Mouse (Mus musculus) liver, adult 2 months (tissue): ENCODE results near the gene Treh. TPM values are rescaled to one million over a fixed set of nuclear protein-coding genes. Genes with fewer than 3 reads are reported as not detected.

ENCODE experiments used
- DNase-seq: peaks from one replicate; pipeline ENCODE4 v3.0.0-alpha.2; 2011; ENCODE audit warnings: low read depth, low spot score; ENCODE audit errors: extremely low read depth
- H3K27ac ChIP-seq: fragments of 200-500 bp; replicated peaks from 2 replicates; pipeline ENCODE4 v1.5.1; 2012; ENCODE audit warnings: low read depth, mild to moderate bottlenecking, control low read depth, inconsistent platforms, low read length; ENCODE audit not compliant: insufficient read depth
- H3K27me3 ChIP-seq: fragments of 200-500 bp; 2 replicates; pipeline ENCODE4 v1.6.1; 2012; ENCODE audit warnings: mild to moderate bottlenecking, moderate library complexity, low read length, inconsistent platforms; ENCODE audit not compliant: control insufficient read depth, insufficient read depth
- H3K36me3 ChIP-seq: fragments of 200-500 bp; 2 replicates; pipeline ENCODE4 v1.6.1; 2012; ENCODE audit warnings: low read length, inconsistent platforms; ENCODE audit not compliant: control insufficient read depth, insufficient read depth
- H3K4me1 ChIP-seq: fragments of 200-500 bp; 2 replicates; pipeline ENCODE4 v1.6.1; 2011; ENCODE audit warnings: low read length; ENCODE audit not compliant: control insufficient read depth, insufficient read depth
- H3K4me3 ChIP-seq: fragments of 200-500 bp; 2 replicates; pipeline ENCODE4 v1.5.1; 2011; ENCODE audit warnings: low read depth, mild to moderate bottlenecking, control low read depth, low read length, moderate library complexity; ENCODE audit not compliant: insufficient read depth
- H3K79me2 ChIP-seq: fragments of 200-500 bp; 2 replicates; pipeline ENCODE4 v1.6.1; 2012; ENCODE audit warnings: inconsistent platforms, mild to moderate bottlenecking, low read length, moderate library complexity; ENCODE audit not compliant: control insufficient read depth, insufficient read depth
- H3K9ac ChIP-seq: fragments of 200-500 bp; 2 replicates; pipeline ENCODE4 v1.6.1; 2012; ENCODE audit warnings: low read depth, mild to moderate bottlenecking, control low read depth, inconsistent platforms, low read length
- CTCF ChIP-seq: fragments of 200-500 bp; IDR thresholded peaks from 2 replicates; pipeline ENCODE4 v1.5.1; 2011; ENCODE audit warnings: low read depth, low read length, control low read depth
- POLR2A ChIP-seq: fragments of 200-500 bp; IDR thresholded peaks from 2 replicates; pipeline ENCODE4 v1.6.1; 2011; ENCODE audit warnings: low read length, control low read depth; ENCODE audit not compliant: insufficient read depth; ENCODE audit errors: extremely low read depth
- WGBS: fragments of 180-500 bp; shearing (Covaris S2); methylation state at CpG from one replicate; pipeline ENCODE4 v1.1.7; 2018; 5-methylcytosine and 5-hydroxymethylcytosine counted together
- polyA plus RNA-seq: library from polyadenylated mRNA; depleted of rRNA; stranded (reverse); fragments of >200 nt; gene quantifications from 2 replicates; pipeline ENCODE4 v1.2.3, GENCODE M21; 2012
- total RNA-seq: library from RNA; depleted of rRNA; stranded (reverse); fragments of >200 nt; gene quantifications from 2 replicates; pipeline ENCODE4 v1.2.3, GENCODE M21; 2014

The Treh gene
- total and polyA plus RNA-seq, 2 experiments: 0.15 to 0.37 TPM

DNA sequence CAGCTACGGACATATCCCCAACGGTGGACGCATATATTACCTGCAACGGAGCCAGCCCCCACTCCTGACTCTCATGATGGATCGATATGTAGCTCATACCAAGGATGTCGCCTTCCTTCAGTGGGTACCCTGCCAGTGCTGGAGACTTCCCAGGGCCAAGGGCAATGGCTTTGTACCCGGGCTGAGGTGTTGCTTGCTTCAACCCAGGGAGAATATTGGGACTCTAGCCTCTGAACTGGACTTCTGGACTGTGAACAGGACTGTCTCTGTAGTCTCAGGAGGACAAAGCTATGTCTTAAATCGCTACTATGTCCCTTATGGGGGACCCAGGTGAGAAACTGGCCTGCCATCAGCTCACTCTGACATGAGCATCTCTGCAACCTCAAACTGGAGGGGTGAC is 10.0 kb downstream of the Treh start:
- Histone ChIP-seq H3K27me3 (no peaks in the 10 kb centered on the region), H3K4me1 (0 out of 2 replicates have a peak, but pooled peaks cover 3% of the 10 kb centered on the region), H3K36me3 (no peaks in the 10 kb centered on the region), H3K27ac (no peak overlapping the region), H3K4me3 (no peak overlapping the region), H3K79me2 (no peaks in the 10 kb centered on the region), H3K9ac (no peak overlapping the region)
- TF ChIP-seq CTCF: no peak
- no peak for TF ChIP-seq POLR2A
- 91% methylated on average over 8 of the region's 8 CpGs for WGBS
- DNase-seq: no peak

DNA sequence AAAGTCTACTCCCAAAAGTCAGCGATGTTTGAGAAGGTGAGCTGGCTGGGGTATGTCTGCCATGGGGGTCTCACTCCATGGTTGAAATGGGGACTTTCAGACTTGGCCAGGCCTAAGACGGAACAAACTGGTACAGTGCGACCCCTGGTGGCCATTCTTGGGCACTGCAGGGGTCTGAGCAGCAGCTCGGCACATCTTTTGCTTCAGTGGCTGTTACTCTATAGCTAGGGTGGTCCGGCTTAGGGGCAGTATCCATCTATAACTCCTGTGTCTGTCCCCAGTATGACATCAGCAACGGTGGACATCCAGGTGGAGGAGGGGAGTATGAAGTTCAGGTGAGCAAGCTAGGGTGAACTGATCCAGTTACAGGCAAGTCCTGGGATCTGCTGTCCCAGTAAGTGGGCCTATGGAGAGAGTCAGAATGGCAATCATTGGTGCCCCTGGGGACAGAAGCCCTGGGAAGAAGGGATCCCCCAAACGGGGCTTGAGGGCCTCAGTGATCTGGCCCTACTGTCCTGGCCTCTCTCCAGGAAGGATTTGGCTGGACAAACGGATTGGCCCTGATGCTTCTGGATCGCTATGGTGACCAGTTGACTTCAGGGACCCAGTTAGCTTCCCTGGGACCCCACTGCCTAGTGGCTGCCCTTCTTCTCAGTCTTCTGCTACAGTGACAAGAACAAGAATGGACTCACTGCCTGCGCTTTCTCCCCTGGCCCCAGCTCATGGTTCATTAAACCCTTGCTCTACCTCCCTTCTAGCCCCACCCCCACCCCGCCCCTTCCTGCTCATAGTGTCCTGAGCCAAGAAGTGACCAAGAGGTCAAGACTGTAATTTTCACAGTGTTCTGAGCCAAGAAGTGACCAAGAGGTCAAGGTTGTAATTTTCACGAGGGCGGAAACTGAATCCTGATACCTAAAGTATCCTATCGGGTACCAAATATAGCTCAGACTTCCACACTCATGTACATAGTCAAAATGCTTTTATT is 12.6 kb downstream of the Treh start:
- H3K4me3 ChIP-seq: no peak overlapping the region
- 0 out of 2 replicates have a peak, but pooled peaks cover 3% of the 10 kb centered on the region for H3K4me1 ChIP-seq
- H3K9ac ChIP-seq: no peak overlapping the region
- WGBS: 34% methylated on average over 14 of the region's 14 CpGs
- TF ChIP-seq CTCF (peak; percentile 97), POLR2A (no peak)
- H3K27me3 ChIP-seq: no peaks in the 10 kb centered on the region
- no peaks in the 10 kb centered on the region for H3K36me3 ChIP-seq
- peak overlapping the region; percentile 61; the same call in 1 of the 2 replicates for H3K27ac ChIP-seq
- no peaks in the 10 kb centered on the region for H3K79me2 ChIP-seq
- no peak for DNase-seq

DNA sequence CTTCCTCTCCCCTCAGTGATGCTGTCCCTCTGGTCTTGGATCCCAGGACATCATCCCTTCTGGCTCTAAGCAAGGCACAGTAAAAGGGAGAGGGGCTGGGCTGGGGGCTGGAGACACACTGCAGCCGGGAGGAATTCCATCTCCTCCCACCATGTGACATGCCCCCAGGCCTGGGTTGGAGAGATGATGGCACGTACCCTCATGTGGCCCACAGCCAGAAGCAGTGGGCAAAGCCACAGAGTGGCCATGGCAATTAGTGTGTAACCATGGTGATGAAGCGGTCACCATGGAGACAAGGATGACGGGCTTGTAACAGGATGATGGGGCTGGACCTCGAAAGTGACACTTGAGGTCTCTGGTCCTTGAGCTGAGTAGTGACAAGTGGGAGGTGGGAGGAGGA is 13.6 kb downstream of the Treh start:
- peaks cover 12% of the 10 kb centered on the region for H3K4me1 ChIP-seq
- TF ChIP-seq POLR2A: no peak
- H3K79me2 ChIP-seq: no peaks in the 10 kb centered on the region
- 83% methylated on average over 5 of the region's 5 CpGs for WGBS
- DNase-seq: no peak
- H3K36me3 ChIP-seq: no peaks in the 10 kb centered on the region
- peak overlapping the region; percentile 61 for H3K27ac ChIP-seq
- H3K9ac ChIP-seq: no peak overlapping the region
- H3K27me3 ChIP-seq: no peaks in the 10 kb centered on the region
- H3K4me3 ChIP-seq: no peak overlapping the region

DNA sequence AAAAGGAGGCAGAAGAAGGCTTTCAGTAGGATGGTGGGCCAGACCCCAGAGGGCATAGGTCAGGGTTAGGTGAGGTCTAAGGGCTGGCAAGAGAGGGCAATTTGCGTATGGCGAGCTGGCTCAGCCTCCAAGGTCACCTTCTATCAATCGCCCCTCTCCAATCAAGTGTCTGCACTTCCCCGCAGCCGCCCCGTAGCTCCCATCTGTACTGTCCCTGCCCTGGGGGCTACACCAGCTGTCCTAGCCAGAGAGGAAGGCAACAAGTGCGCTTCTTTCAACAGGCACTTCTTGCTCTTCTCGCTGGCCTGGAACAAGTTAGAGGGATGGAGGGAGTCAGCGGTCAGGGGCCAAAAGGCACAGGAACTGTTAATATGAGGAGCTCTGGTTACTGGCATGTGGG is 15.0 kb downstream of the Treh start:
- no peak for DNase-seq
- H3K4me1 ChIP-seq: peaks cover 16% of the 10 kb centered on the region
- H3K27me3 ChIP-seq: no peaks in the 10 kb centered on the region
- no peak overlapping the region for H3K27ac ChIP-seq
- H3K4me3 ChIP-seq: no peak overlapping the region
- TF ChIP-seq CTCF (no peak), POLR2A (no peak)
- no peaks in the 10 kb centered on the region for H3K79me2 ChIP-seq
- 93% methylated on average over 9 of the region's 9 CpGs for WGBS
- H3K9ac ChIP-seq: no peak overlapping the region
- H3K36me3 ChIP-seq: no peaks in the 10 kb centered on the region

DNA sequence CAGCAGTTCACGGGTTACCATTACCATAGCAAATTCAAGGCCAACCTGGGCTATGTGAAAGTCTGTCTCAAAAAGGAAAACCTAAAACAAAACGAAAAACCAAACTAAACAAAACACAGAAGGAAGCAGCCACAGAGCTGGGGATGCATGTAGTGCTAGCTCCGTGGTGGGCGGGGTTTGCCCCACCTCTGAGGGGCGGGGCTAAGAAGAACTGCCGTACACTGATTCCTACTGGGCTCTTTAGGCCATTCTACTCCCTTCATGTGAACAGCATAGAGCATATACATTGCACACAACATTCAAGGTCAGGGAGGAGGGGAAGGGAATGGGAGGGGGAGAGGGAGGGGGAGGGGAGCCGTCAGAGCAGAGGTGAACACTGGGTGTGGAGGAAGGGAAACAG is 17.6 kb downstream of the Treh start:
- Histone ChIP-seq H3K27me3 (no peaks in the 10 kb centered on the region), H3K9ac (no peak overlapping the region), H3K4me3 (no peak overlapping the region), H3K27ac (no peak overlapping the region), H3K4me1 (peaks cover 16% of the 10 kb centered on the region), H3K36me3 (no peaks in the 10 kb centered on the region), H3K79me2 (no peaks in the 10 kb centered on the region)
- 28% methylated on average over 7 of the region's 7 CpGs for WGBS
- TF ChIP-seq CTCF (no peak), POLR2A (no peak)
- DNase-seq: no peak

DNA sequence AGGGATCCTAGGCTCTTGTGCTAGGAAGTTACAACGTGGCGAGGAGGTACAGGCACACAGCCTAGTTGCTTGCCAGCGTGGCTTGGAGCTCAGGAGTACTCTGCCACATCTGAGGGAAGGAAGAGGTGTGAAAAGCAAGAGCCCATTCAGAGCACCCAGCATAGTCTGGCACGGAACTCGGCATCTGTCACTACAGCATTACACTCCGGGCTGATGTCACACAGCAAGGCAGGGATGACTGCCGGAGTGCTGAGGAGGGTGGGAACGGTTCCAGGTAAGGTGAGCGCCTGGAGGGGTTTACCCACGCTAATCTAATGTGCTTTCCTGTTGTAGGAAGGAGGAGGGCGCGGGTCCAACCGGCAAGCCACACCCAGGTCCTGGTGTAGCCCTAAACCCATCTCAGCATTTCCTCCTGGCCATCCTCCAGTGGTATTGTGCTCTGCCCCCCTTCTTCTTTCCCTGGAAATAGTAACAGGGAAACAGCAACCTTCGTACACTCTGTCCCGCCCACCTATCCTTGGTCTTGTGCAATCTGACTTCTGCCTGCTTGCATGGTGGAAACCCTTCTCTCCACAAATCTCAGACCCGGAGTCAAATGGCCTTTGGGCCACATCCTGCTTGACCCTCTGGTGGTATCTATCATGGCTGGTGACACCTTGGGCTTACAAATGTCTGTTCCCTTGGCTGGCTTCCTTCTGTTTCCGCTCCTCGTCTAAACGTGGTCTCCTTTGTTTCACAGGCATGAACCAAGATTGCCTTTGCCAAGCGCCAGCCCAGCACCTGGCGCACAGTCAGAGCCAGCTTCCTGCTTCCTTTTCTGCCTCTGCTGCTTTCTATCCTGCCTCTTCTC is 18.9 kb downstream of the Treh start:
- WGBS: 17% methylated on average over 21 of the region's 21 CpGs
- H3K9ac ChIP-seq: no peak overlapping the region
- H3K4me3 ChIP-seq: no peak overlapping the region
- H3K36me3 ChIP-seq: no peaks in the 10 kb centered on the region; the same call in 1 of the 2 replicates
- no peaks in the 10 kb centered on the region for H3K27me3 ChIP-seq
- H3K4me1 ChIP-seq: peaks cover 13% of the 10 kb centered on the region
- H3K27ac ChIP-seq: peak overlapping the region; percentile 6
- DNase-seq: peak; percentile 80
- TF ChIP-seq POLR2A (no peak), CTCF (no peak)
- no peaks in the 10 kb centered on the region for H3K79me2 ChIP-seq
